Mouse (Mus musculus): Measurements from ENCODE around the gene Ulk1. TPM values are rescaled to one million over a fixed set of nuclear protein-coding genes. Genes with fewer than 3 reads are reported as not detected.

The Ulk1 gene
- polyA plus RNA-seq, 1 experiment = 23.9 TPM

- no peak overlapping the region for H3ac ChIP-seq (ENCODE audit: control insufficient read depth, insufficient read length)
- H3K4me3 ChIP-seq = no peak overlapping the region
- TF ChIP-seq TCF3 (IDR thresholded peaks at IDR 0.05; ENCODE audit: insufficient read length, low read depth) (no peak), POLR2A (IDR thresholded peaks at IDR 0.05; ENCODE audit: insufficient read length, low read depth) (no peak), MAX (IDR thresholded peaks at IDR 0.05; ENCODE audit: low read depth) (no peak), CEBPB (IDR thresholded peaks at IDR 0.05; ENCODE audit: insufficient read depth, poor library complexity, severe bottlenecking) (no peak), TCF12 (IDR thresholded peaks at IDR 0.05; ENCODE audit: insufficient read depth, poor library complexity, severe bottlenecking) (no peak), E2F4 (IDR thresholded peaks at IDR 0.05; ENCODE audit: insufficient read depth) (no peak), MYOG (IDR thresholded peaks at IDR 0.05; ENCODE audit: control insufficient read depth in 1 of 3, insufficient read depth in 1 of 3, insufficient read length in 2 of 3, low read depth in 2 of 3) (no peak), USF1 (IDR thresholded peaks at IDR 0.05; ENCODE audit: low read depth) (no peak), REST (IDR thresholded peaks at IDR 0.05; ENCODE audit: insufficient read depth, insufficient read length) (no peak), POLR2AphosphoS2 (IDR thresholded peaks at IDR 0.05; ENCODE audit: insufficient read length, low read depth) (no peak), SRF (IDR thresholded peaks at IDR 0.05; ENCODE audit: control insufficient read depth, insufficient read length, low read depth) (no peak), MYOD1 (IDR thresholded peaks at IDR 0.05; ENCODE audit: control insufficient read depth in 1 of 3, insufficient read length in 2 of 3, low read depth in 2 of 3) (no peak)
- no peak overlapping the region for H3K4me2 ChIP-seq (ENCODE audit: low read depth)
- no peaks in the 10 kb centered on the region for H3K27me3 ChIP-seq (ENCODE audit: control insufficient read depth, insufficient read depth, insufficient read length)
- no peaks in the 10 kb centered on the region for H3K36me3 ChIP-seq (ENCODE audit: control insufficient read depth, insufficient read depth)
- H3K79me2 ChIP-seq (ENCODE audit: control insufficient read depth, insufficient read depth) = peaks cover 28% of the 10 kb centered on the region
Observed at GRCm38 (mm10) chr5:110804012-110804743, 5.7 kb downstream of the Ulk1 start.

GRCm38 (mm10) chr5:110802809-110803208, 7.1 kb downstream of the Ulk1 start:
- Histone ChIP-seq H3K79me2 (ENCODE audit: control insufficient read depth, insufficient read depth) (peaks cover 22% of the 10 kb centered on the region), H3K36me3 (ENCODE audit: control insufficient read depth, insufficient read depth) (no peaks in the 10 kb centered on the region), H3K4me3 (no peak overlapping the region), H3ac (ENCODE audit: control insufficient read depth, insufficient read length) (no peak overlapping the region), H3K4me2 (ENCODE audit: low read depth) (no peak overlapping the region), H3K27me3 (ENCODE audit: control insufficient read depth, insufficient read depth, insufficient read length) (no peaks in the 10 kb centered on the region)
- TF ChIP-seq MYOG (IDR thresholded peaks at IDR 0.05; ENCODE audit: control insufficient read depth in 1 of 3, insufficient read depth in 1 of 3, insufficient read length in 2 of 3, low read depth in 2 of 3) = no peak

- Histone ChIP-seq H3K79me2 (ENCODE audit: control insufficient read depth, insufficient read depth) (peaks cover 16% of the 10 kb centered on the region), H3ac (ENCODE audit: control insufficient read depth, insufficient read length) (no peak overlapping the region), H3K4me2 (ENCODE audit: low read depth) (peak overlapping the region; percentile 44), H3K27me3 (ENCODE audit: control insufficient read depth, insufficient read depth, insufficient read length) (no peaks in the 10 kb centered on the region), H3K36me3 (ENCODE audit: control insufficient read depth, insufficient read depth) (no peaks in the 10 kb centered on the region), H3K4me3 (no peak overlapping the region)
- TF ChIP-seq MYOG (IDR thresholded peaks at IDR 0.05; ENCODE audit: control insufficient read depth in 1 of 3, insufficient read depth in 1 of 3, insufficient read length in 2 of 3, low read depth in 2 of 3) = peak in 1 of 3 experiments; percentile 46
- peak in 2 of 3 experiments; percentile 7 to 40 for TF ChIP-seq MYOD1 (IDR thresholded peaks at IDR 0.05; ENCODE audit: control insufficient read depth in 1 of 3, insufficient read length in 2 of 3, low read depth in 2 of 3)
- TF ChIP-seq CEBPB (IDR thresholded peaks at IDR 0.05; ENCODE audit: insufficient read depth, poor library complexity, severe bottlenecking) = no peak
- TF ChIP-seq SRF (IDR thresholded peaks at IDR 0.05; ENCODE audit: control insufficient read depth, insufficient read length, low read depth) = no peak
- no peak for TF ChIP-seq MAX (IDR thresholded peaks at IDR 0.05; ENCODE audit: low read depth)
Observed at GRCm38 (mm10) chr5:110802186-110802585, 7.7 kb downstream of the Ulk1 start.

GRCm38 (mm10) chr5:110801036-110801624, 8.8 kb downstream of the Ulk1 start:
- TF ChIP-seq MYOG (IDR thresholded peaks at IDR 0.05; ENCODE audit: control insufficient read depth in 1 of 3, insufficient read depth in 1 of 3, insufficient read length in 2 of 3, low read depth in 2 of 3) = no peak
- no peak for TF ChIP-seq TCF3 (IDR thresholded peaks at IDR 0.05; ENCODE audit: insufficient read length, low read depth)
- TF ChIP-seq POLR2A (IDR thresholded peaks at IDR 0.05; ENCODE audit: insufficient read length, low read depth) = no peak
- no peak for TF ChIP-seq MAX (IDR thresholded peaks at IDR 0.05; ENCODE audit: low read depth)
- no peak for TF ChIP-seq SRF (IDR thresholded peaks at IDR 0.05; ENCODE audit: control insufficient read depth, insufficient read length, low read depth)
- no peak for TF ChIP-seq E2F4 (IDR thresholded peaks at IDR 0.05; ENCODE audit: insufficient read depth)
- TF ChIP-seq MYOD1 (IDR thresholded peaks at IDR 0.05; ENCODE audit: control insufficient read depth in 1 of 3, insufficient read length in 2 of 3, low read depth in 2 of 3) = no peak
- TF ChIP-seq POLR2AphosphoS2 (IDR thresholded peaks at IDR 0.05; ENCODE audit: insufficient read length, low read depth) = no peak
- no peak for TF ChIP-seq USF1 (IDR thresholded peaks at IDR 0.05; ENCODE audit: low read depth)
- TF ChIP-seq TCF12 (IDR thresholded peaks at IDR 0.05; ENCODE audit: insufficient read depth, poor library complexity, severe bottlenecking) = no peak
- no peak for TF ChIP-seq CEBPB (IDR thresholded peaks at IDR 0.05; ENCODE audit: insufficient read depth, poor library complexity, severe bottlenecking)
- no peak for TF ChIP-seq REST (IDR thresholded peaks at IDR 0.05; ENCODE audit: insufficient read depth, insufficient read length)
- Histone ChIP-seq H3K27me3 (ENCODE audit: control insufficient read depth, insufficient read depth, insufficient read length) (no peaks in the 10 kb centered on the region), H3ac (ENCODE audit: control insufficient read depth, insufficient read length) (no peak overlapping the region), H3K4me3 (no peak overlapping the region), H3K79me2 (ENCODE audit: control insufficient read depth, insufficient read depth) (peaks cover 10% of the 10 kb centered on the region), H3K36me3 (ENCODE audit: control insufficient read depth, insufficient read depth) (peaks cover 10% of the 10 kb centered on the region), H3K4me2 (ENCODE audit: low read depth) (peak overlapping the region; percentile 44)

- H3K4me3 ChIP-seq = no peak overlapping the region
- no peak overlapping the region for H3K4me2 ChIP-seq (ENCODE audit: low read depth)
- no peak overlapping the region for H3ac ChIP-seq (ENCODE audit: control insufficient read depth, insufficient read length)
- no peaks in the 10 kb centered on the region for H3K79me2 ChIP-seq (ENCODE audit: control insufficient read depth, insufficient read depth)
- H3K36me3 ChIP-seq (ENCODE audit: control insufficient read depth, insufficient read depth) = peaks cover 19% of the 10 kb centered on the region
- TF ChIP-seq MYOD1 (IDR thresholded peaks at IDR 0.05; ENCODE audit: control insufficient read depth in 1 of 3, insufficient read length in 2 of 3, low read depth in 2 of 3) (peak in 1 of 3 experiments; percentile 45), REST (IDR thresholded peaks at IDR 0.05; ENCODE audit: insufficient read depth, insufficient read length) (no peak)
- no peaks in the 10 kb centered on the region for H3K27me3 ChIP-seq (ENCODE audit: control insufficient read depth, insufficient read depth, insufficient read length)
Observed at GRCm38 (mm10) chr5:110797696-110798095, 12.2 kb downstream of the Ulk1 start.

Data from myocyte (in vitro differentiated cells).